Mouse (Mus musculus): ENCODE measurements around the gene A2m. TPM values are rescaled to one million over a fixed set of nuclear protein-coding genes. Genes with fewer than 3 reads are reported as not detected.

Gene A2m
- polyA plus RNA-seq, 1 experiment = 1.5 TPM

DNA sequence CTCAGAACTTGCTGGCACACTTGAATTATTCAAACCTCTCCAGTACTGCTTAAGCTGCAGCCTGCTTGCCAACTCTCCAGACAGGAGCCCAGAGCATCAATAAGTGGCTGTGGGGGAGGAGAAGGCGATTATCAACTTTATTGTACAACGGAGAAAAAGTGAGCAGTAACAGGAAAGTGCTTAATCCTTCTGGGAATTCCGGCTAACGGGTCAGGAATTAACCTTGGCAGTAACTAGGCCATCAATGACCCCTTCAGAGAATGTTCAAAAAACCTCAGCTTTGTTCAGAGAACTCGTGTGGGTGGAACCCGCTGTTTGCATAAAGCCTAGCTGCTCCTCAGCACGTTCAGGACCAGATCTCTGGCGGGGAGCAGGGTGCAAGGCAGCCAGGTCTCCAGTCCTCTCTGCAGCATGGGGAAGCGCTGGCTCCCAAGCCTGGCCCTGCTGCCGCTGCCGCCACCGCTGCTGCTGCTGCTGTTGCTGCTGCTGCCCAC, 749 bp downstream of the A2m start:
- no peak for TF ChIP-seq POLR2A (IDR thresholded peaks at IDR 0.05; ENCODE audit: control insufficient read depth, low read depth, low read length)
- TF ChIP-seq CTCF (IDR thresholded peaks at IDR 0.05; ENCODE audit: control insufficient read depth, insufficient read depth, insufficient replicate concordance, low read depth, low read length) = no peak
- Histone ChIP-seq H3K4me3 (ENCODE audit: control insufficient read depth, low read depth, low read length) (peak overlapping the region; percentile 47), H3K27ac (ENCODE audit: control insufficient read depth, insufficient read depth, low read depth, low read length) (no peak overlapping the region), H3K4me1 (ENCODE audit: control insufficient read depth, insufficient read depth, low read length) (peaks cover 2% of the 10 kb centered on the region; the same call in 1 of the 2 replicates), H3K36me3 (ENCODE audit: control insufficient read depth, insufficient read depth, low read length) (no peaks in the 10 kb centered on the region), H3K27me3 (ENCODE audit: control insufficient read depth, insufficient read depth, low read length) (no peaks in the 10 kb centered on the region)

DNA sequence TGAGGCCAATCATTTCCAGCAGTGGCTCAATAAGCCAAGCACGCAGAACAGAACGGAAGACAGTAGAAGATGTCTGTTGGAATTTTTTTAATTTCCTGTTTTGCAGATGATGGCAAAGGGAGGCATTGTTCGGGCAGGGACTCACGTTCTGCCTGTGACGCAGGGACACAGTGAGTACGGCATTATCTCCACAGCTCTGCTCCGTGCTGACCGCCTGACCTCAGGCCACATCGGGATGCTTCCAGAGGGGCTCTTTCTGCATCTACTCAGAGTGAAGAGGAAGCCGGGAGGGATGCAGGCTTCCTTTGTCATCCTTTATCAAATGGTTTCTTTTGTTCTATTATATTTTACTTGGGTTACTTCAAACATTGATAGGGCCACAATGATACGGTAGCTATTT, 13.3 kb downstream of the A2m start:
- Histone ChIP-seq H3K27ac (ENCODE audit: control insufficient read depth, insufficient read depth, low read depth, low read length) (no peak overlapping the region), H3K4me3 (ENCODE audit: control insufficient read depth, low read depth, low read length) (no peak overlapping the region), H3K27me3 (ENCODE audit: control insufficient read depth, insufficient read depth, low read length) (no peaks in the 10 kb centered on the region), H3K4me1 (ENCODE audit: control insufficient read depth, insufficient read depth, low read length) (no peaks in the 10 kb centered on the region), H3K36me3 (ENCODE audit: control insufficient read depth, insufficient read depth, low read length) (no peaks in the 10 kb centered on the region)
- TF ChIP-seq POLR2A (IDR thresholded peaks at IDR 0.05; ENCODE audit: control insufficient read depth, low read depth, low read length) (no peak), CTCF (IDR thresholded peaks at IDR 0.05; ENCODE audit: control insufficient read depth, insufficient read depth, insufficient replicate concordance, low read depth, low read length) (no peak)

Other genes starting within 250 kb of the A2m start
- gene Iqsec3, start 161.7 kb upstream of the A2m start, polyA plus RNA-seq (2012; rRNA removed) = 0.19 and 0.26 TPM in 2 replicates
- gene Gm7298, start 97.6 kb downstream of the A2m start, polyA plus RNA-seq (2012; rRNA removed) = 0.04 TPM in 1 of 2 replicates, not detected in the other
- 0.07 TPM in 1 of 2 replicates, not detected in the other for gene Mug1, start 203.2 kb downstream of the A2m start, polyA plus RNA-seq (2012; rRNA removed)

Data from testis, adult 2 months (tissue).